Mouse (Mus musculus): ENCODE measurements around the gene Cebpa.

The Cebpa gene

DNA sequence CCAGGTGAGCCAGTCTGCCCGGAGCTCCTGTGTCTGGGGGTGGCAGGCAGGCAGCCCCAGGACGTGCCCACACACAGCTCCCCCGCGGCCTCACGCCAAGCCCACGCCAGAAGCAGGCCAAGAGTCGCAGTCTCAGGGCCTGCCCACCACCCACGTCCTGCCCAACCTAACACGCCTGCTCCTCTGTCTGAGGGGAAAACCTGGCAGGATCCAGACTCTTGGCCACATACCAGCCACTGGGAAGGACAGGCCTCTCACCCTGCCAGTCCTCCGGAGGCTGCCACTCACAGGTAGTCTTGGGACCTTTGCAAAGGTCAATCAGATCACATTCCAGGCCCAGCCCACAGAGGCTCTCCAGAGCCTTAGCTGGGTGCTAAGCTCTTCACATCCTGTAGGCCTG is 27.2 kb downstream of the Cebpa start:
- in situ Hi-C loops (cut with MboI) = no loop called here

DNA sequence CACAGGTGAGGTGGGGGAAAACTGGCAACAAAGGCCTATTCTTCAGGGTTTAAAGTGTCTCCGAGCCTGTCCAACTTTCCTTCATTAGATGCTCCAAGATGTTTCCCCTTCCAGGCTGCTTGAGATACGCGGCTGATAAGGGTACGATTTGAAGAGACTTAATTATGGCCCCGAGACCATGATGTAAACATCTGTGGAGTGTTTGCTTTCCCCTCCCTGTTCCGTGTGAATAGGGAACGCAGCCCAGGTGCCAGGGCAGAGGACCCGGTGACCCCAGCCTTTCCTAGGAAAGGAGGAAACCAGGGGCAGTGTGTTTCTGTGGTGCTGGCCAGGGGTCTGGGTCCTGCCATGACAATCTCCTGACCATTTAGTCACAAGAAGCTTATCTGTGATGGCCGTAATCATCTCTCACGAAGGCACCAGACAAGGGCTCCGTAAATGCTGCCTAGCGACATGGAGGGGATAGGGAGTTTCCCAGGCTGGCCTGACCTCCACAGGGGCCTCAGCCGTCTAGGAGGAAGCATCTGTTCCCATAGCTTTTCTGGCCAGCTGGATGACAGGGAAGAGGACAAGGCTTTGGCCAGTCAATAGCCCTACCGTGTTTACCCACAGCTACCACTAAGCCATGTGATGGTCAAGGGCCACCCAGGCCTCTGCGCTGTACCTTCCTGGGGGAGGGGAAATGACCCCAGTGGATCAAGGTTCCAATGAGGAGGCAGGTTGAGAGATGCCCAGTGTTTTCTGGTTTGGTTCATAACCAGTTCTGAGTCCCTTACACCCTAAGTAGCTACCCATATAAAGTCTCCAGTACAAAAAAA is 30.7 kb downstream of the Cebpa start:
- in situ Hi-C loops (cut with MboI) = no loop called here

DNA sequence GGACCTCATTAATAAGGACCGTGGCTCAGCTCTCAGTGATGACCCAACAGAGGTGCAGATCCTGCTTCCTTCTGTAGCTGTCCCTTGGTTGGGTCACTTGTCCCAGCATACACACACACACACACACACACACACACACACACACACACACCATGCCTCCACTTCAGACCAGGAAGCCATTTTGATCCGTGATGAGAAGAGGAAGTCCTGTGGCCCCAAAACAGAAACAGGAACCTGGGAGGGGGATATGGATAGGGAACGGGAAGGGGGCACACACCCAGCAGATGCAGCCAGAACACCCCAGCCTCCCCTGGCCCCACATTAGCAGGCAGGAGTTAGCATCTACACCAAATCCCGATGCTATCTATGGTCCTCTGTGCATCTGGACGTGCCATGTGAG is 31.8 kb downstream of the Cebpa start:
- in situ Hi-C loops (cut with MboI) = no loop called here

DNA sequence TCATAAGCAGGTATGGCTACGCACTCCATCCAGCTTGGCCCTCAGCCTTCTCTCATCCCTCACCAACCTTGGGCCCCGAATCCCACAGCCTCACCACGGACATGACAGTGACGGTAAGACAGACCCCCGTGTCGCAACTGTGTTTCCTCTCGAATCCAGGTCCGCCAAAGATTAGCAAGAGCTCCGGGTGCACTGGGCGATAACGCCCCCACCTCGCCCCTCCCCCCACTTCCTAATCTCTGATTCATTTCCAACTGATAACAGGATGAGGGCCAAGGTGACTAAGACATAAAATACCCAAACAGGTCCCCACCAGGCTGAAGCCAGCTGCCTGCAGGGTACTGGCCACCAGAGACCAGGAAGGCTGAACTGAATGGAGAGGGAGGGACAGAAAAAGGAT is 35.4 kb downstream of the Cebpa start:
- in situ Hi-C loops (cut with MboI) = no loop called here

DNA sequence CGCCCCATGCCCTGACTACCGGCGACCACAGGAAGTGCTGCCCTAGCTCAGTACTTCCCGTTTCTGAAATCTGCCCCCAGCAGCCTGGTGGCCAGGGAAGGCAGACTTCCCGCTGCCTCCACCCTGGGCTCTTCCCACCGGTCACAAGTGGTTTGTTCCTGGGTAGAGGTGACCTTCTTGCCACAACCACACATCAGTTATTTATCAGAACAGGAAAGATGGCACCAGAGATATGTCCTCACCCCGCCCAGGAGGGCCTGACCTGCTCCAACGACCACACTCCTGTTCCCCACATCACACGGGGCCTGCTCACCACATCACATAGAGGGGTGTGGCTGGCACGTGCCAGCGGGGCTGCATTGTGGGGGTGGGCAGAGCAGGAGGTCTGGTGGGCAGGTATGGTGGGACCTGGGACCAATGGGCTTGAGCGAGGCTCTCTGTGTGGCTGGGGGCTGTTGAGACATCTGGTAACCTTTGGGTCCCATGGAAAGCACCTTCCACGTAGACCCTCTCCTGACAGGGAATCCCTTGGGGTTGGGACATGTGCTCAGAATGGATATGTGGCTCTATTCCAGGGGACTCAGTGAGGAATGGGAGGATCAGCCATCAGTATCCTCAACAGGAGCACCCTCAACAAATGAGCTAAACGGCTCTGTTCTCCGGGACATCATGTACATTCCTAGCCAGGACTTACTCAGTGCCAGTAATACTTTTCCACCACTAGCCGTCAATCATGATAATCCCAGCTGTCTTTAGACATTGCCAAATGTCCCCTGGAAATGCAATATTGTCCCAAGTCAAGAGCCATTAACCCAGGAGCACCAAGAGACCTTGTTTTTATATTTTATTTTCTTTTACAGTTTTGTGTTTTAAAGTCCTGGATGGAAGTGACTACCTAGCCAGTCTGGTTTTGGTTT is 37.7 kb downstream of the Cebpa start:
- in situ Hi-C loops (cut with MboI) = no loop called here

DNA sequence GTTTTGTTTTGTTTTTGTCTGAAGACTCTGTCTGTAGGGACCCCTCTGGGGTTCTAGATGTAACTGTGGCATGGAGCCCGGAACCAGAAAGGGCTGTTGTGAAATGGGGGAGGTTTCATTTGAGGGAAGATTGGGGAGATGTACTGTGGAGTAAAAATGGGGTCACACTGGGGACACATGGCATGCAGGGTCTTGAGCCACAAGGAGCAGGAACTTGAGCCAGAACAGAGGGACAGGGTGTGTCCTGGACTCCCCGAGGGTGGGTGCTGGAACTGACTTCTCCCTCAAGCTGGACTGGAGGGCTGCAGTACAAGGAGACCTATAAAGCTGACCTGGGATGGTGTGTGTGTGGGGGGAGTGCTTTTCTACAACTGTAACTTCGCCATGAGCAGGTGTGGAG is 38.4 kb downstream of the Cebpa start:
- in situ Hi-C loops (cut with MboI) = no loop called here

DNA sequence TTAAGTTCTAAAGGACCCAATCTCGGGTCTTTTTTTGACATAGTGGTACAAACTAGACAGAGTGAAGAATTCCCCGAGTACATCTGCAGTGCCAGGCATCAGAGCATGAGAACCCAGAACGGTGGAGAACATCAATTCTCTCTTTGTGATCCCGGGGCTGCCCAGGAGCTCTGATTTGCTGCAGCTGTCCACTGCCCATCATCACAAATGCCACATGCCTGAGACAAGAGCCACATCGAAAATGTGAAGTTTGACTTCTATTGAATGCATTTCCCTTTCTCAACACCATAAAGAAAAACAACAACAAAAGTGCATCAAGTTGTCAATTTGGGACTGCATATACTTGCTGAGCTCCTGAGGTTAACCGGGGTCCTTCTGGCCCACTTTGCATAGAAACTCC is 43.4 kb downstream of the Cebpa start:
- in situ Hi-C loops (cut with MboI) = no loop called here

DNA sequence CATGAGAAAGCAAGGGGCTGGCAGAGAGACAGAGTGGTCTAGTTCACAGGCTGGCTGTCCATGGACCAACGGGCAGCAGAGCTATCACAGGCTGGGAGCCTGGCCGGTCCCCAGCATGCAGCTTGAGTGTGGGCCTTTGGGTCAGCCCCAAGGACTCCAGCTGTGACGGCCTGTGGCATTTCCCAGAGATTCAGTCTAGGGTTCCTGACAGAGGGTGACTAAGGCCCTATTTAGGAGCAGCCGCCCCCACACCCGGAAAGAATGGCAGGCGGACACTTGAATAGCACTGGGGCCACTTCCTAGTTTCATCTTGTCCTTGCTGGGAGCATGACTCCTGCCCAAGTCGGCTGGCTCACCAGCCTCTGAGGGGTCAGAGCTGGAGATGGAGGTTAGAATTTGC is 44.5 kb downstream of the Cebpa start:
- in situ Hi-C loops (cut with MboI) = no loop called here

DNA sequence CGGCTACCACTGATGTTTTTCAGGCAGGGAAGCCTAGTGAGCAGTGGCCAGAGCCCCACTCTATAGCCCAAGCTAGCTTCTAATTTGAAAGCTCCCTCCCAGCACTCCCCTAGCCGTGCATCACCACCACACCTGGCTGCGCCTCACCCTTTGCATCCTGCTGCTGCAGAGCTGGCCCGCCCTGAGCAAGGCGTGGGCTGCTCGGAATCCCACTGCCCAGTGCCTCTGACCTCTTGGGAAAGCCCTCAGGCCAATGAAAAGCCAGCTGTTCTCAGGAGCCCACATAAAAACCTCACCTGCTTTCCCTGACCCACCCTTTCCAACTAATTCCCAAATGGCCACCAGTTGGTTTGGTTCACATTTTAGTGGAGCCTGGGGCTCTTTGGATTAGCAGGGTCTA is 45.0 kb downstream of the Cebpa start:
- in situ Hi-C loops (cut with MboI) = no loop called here

DNA sequence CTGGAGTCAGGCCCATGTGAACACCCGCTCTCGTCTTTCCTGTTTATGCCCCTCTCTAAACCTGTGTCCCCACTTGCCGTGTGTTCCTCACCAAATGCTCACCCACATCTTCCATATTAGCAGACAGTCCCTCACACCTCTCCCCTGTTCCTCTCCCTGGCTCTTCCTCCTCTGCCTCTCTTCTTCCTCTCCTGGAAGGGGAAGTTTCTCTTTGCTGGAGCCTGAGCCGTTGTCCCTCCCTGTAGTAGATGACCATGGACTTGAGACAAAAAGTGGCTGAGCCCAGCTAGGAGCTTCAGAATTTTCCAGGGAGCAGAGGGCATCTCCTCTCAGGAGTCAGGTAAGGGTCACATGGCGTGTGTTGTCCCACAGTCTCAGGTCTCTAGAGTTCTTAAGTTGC is 47.9 kb downstream of the Cebpa start:
- in situ Hi-C loops (cut with MboI) = no loop called here

DNA sequence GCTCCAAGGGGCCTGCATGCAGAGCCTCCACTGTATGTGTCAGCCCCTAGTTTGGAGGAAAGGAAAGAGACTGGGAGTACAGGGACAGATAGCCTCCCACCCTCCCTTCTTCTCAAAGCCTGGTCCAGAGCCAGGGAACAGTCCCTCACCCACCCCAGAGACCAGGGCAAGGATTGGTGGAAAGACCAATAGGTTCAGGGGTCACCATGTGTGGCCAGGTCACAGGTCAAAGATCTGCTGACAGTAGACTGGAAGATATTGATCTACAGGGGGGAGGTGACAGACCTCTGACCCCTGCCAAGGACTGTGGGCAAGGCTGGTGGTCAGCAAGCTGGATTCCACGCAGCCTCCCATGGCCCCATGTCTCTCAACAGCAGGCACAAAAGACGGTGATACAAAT is 48.8 kb downstream of the Cebpa start:
- in situ Hi-C loops (cut with MboI) = no loop called here

DNA sequence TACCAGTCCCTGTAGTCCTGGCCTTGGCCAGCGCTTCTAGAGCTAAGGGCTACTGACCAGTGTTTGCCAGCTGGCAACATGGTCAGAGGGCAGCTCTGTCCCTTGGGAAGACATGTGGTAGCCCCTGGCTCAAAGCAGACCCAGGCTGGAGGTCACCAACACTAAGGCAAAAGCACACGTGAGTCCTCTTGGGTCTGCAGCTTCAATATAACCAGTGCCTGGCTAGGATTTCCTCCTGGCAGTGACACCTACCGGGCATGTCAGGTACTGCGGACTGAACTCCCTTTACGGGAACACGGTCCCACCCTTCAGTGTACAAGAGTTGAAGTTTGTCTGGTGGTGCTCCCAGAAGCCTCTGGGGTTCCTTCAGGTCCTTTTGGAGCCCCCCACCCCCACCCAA is 50.2 kb downstream of the Cebpa start:
- in situ Hi-C loops (cut with MboI) = no loop called here
